Mouse (Mus musculus) heart, adult 2 months (tissue): ENCODE data around the gene Gli2.

Experiments
- CTCF ChIP-seq: fragments of 200-600 bp; IDR thresholded peaks from 2 replicates; pipeline ENCODE4 v1.8.1; 2022; ENCODE audit warnings: antibody characterized with exemption, mild to moderate bottlenecking, moderate library complexity
- POLR2A ChIP-seq: fragments of 200-500 bp; IDR thresholded peaks from 2 replicates; pipeline ENCODE4 v1.6.1; 2011; ENCODE audit warnings: mild to moderate bottlenecking, low read depth, low read length, control low read depth; ENCODE audit not compliant: insufficient read depth

- no peak for TF ChIP-seq POLR2A
- TF ChIP-seq CTCF: no peak
Measured at GRCm38 (mm10) chr1:118905319-118905718, 148.1 kb downstream of the Gli2 start.
